Mouse (Mus musculus) erythroblast, embryonic 14.5 days (primary cell): ENCODE data around the gene Arhgap15.

Source experiments
- GATA1 ChIP-seq: IDR thresholded peaks from 2 replicates; pipeline ENCODE4 v1.6.1; 2012; ENCODE audit warnings: low read length, inconsistent platforms, mixed read lengths
- TAL1 ChIP-seq: IDR thresholded peaks from 3 replicates; pipeline ENCODE4 v1.6.1; 2012; ENCODE audit warnings: low read length, inconsistent platforms, mixed read lengths

DNA sequence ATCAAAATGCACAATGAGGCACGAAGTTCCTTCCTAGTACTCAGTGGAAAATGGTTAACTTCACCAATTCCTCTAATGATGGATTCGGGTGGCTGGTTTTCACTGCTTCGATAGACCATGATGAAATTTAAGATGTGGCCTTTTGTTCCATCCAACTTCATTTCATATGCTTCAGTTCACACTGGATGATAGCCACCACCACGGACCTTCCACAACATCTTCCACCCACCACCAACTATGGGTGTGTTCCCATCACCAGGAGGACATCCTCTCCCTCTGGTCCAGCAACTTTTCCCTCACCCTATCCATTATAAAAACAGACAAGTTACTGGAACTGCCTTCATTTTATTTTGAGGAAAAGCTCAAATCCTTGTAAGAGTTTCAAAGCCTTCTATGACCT is 506.7 kb downstream of the Arhgap15 start:
- no peak for TF ChIP-seq TAL1
- TF ChIP-seq GATA1, result no peak
